Mouse (Mus musculus) heart, embryonic 12.5 days (tissue): Measurements from ENCODE around the gene Defb41. TPM values are rescaled to one million over a fixed set of nuclear protein-coding genes. Genes with fewer than 3 reads are reported as not detected.
"Not testable (repeated sequence)": the region's sequence is repeated elsewhere in the genome, so short reads cannot be mapped to it uniquely, and the experiment has no call there.

Experiments
- ATAC-seq: fragments of 200-750 bp; cut with Nextera tagmentation; 2 replicates; pipeline ENCODE4 v1.8.0; 2017; ENCODE audit warnings: moderate TSS enrichment, moderate library complexity; ENCODE audit not compliant: insufficient number of reproducible peaks, low FRiP score
- H3K27ac ChIP-seq: fragments of 300-500 bp; sonication (generic); 2 replicates; pipeline ENCODE4 v1.5.1; 2016; ENCODE audit warnings: mild to moderate bottlenecking, moderate library complexity; ENCODE audit not compliant: poor library complexity, severe bottlenecking
- H3K27me3 ChIP-seq: fragments of 300-500 bp; sonication (generic); replicated peaks from 2 replicates; pipeline ENCODE4 v1.6.1; 2016; ENCODE audit warnings: mild to moderate bottlenecking, moderate library complexity
- H3K36me3 ChIP-seq: fragments of 300-500 bp; sonication (generic); 2 replicates; pipeline ENCODE4 v1.6.1; 2016; ENCODE audit warnings: mild to moderate bottlenecking, moderate library complexity
- H3K4me1 ChIP-seq: fragments of 300-500 bp; sonication (generic); replicated peaks from 2 replicates; pipeline ENCODE4 v1.6.1; 2016; ENCODE audit warnings: mild to moderate bottlenecking
- H3K4me2 ChIP-seq: fragments of 300-500 bp; sonication (generic); 2 replicates; pipeline ENCODE4 v1.6.1; 2016; ENCODE audit warnings: mild to moderate bottlenecking, moderate library complexity
- H3K4me3 ChIP-seq: fragments of 300-500 bp; sonication (generic); 2 replicates; pipeline ENCODE4 v1.5.1; 2016; ENCODE audit warnings: mild to moderate bottlenecking
- H3K9ac ChIP-seq: fragments of 300-500 bp; sonication (generic); 2 replicates; pipeline ENCODE4 v1.6.1; 2016; ENCODE audit warnings: mild to moderate bottlenecking, moderate library complexity
- H3K9me3 ChIP-seq: fragments of 300-500 bp; sonication (generic); replicated peaks from 2 replicates; pipeline ENCODE4 v1.6.1; 2016; ENCODE audit warnings: mild to moderate bottlenecking, moderate library complexity
- WGBS: fragments of 180-500 bp; shearing (Covaris S2); methylation state at CpG from one replicate; pipeline ENCODE4 v1.1.7; 2016; 5-methylcytosine and 5-hydroxymethylcytosine counted together
- polyA plus RNA-seq: library from polyadenylated mRNA; unstranded; fragments of >200 nt; fragmentation: Nextera tagmentation; extraction: Ambion mirVana; gene quantifications from 2 replicates; pipeline ENCODE4 v1.2.1, GENCODE M21; 2016

The Defb41 gene
- not detected in 2 replicates for polyA plus RNA-seq

DNA sequence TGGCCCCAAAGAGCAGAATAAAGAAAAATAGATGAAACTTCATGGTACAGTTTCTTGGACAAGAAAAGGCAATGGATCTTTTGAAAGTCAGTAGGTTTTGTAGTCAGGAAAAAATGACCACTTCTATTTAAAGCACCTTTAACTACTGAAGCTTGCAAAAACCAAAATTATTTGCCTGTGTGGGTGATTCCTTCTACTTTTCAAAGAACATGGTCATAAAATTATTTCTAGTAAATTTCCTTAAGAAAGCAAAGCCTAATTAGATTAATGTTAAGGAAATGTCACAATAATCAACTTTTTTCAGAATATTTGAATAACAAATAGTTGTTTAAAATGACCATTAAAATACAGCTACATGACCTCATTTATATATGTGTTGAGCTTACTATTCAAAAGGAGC, at the start of gene Defb41:
Gene Defb41 (minus strand): TSS at position 101 of the 400 bp plus-strand sequence.
- H3K4me2 ChIP-seq, result no peak within 1 kb of the TSS
- H3K9me3 ChIP-seq, result no peaks in the 10 kb centered on the region
- no peak within 1 kb of the TSS for H3K27ac ChIP-seq
- no peaks in the 10 kb centered on the region for H3K36me3 ChIP-seq
- no peak within 1 kb of the TSS for H3K9ac ChIP-seq
- no peaks in the 10 kb centered on the region for H3K27me3 ChIP-seq
- H3K4me1 ChIP-seq, result no peaks in the 10 kb centered on the region
- no peak within 1 kb of the TSS for H3K4me3 ChIP-seq
- no peak for ATAC-seq

DNA sequence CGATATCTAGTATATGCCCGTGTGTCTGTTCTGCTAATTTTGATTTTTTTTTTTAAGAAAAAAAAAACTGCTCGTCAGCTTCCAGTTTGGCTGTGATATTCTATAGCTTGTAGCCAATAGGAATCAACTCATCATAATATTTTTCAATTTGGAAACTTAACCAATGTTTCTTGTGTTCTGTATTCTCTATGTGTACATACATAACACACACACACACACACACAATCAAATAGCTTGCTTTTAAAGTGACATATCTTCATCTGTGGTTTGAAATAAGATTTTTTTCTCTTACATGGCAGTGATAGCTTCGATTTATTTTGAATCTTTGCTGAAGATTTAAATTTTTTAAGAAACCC, 43.5 kb upstream of the Defb41 start:
- H3K27me3 ChIP-seq, result no peaks in the 10 kb centered on the region
- H3K9me3 ChIP-seq, result no peaks in the 10 kb centered on the region
- H3K4me2 ChIP-seq, result no peak overlapping the region
- no peak for ATAC-seq
- no peak overlapping the region for H3K9ac ChIP-seq
- H3K36me3 ChIP-seq, result no peaks in the 10 kb centered on the region
- H3K27ac ChIP-seq, result no peak overlapping the region
- no peak overlapping the region for H3K4me3 ChIP-seq
- 75% methylated on average over 4 of the region's 4 CpGs for WGBS
- no peaks in the 10 kb centered on the region for H3K4me1 ChIP-seq

DNA sequence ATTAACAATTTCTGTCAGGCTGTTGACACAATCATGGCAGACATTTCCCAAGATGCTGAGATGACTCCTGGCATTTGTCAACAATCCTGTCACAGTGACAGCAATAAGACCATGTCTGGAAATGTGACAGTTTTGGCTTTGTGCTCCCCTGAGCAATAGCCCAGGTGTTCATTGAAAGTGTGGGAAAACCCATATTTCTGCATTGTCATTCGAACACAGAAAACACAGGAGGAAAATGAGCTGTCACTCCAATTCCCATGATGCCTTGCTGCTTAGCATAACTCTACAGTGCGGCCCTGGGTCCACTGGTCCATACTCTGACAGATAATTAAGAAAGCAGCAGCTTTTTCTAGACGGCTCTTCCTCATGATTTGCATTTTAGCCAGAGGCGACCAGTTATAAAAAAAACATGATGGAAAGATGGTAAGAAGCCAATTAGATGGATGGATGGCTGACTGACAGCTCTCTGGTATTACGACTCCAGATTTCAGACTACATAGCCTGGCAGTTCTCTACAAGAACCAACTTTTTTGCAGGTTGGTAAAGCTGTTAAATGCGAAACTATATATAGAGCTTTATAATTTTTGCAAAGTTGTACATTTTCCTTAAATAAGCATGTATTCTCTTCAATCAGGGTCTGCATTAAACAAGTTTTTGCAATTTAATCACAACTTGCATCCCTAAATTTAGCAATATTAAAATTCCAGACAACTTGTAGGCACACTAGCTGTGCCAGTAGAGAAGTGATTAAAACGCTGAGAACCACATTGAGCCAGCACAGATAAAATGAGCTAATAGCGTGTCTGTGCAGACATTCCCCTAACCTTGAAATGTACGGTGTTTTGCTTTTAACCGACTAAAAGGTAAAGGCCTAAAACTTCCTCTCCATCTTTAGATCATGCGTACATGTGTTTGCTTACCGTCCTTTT, 42.9 kb upstream of the Defb41 start:
- H3K9me3 ChIP-seq, result no peaks in the 10 kb centered on the region
- no peaks in the 10 kb centered on the region for H3K4me1 ChIP-seq
- no peak overlapping the region for H3K4me3 ChIP-seq
- H3K27ac ChIP-seq, result no peak overlapping the region
- no peaks in the 10 kb centered on the region for H3K27me3 ChIP-seq
- H3K36me3 ChIP-seq, result no peaks in the 10 kb centered on the region
- H3K4me2 ChIP-seq, result no peak overlapping the region
- ATAC-seq, result no peak
- H3K9ac ChIP-seq, result no peak overlapping the region
- whole genome bisulfite sequencing, result 79% methylated on average over 12 of the region's 12 CpGs

DNA sequence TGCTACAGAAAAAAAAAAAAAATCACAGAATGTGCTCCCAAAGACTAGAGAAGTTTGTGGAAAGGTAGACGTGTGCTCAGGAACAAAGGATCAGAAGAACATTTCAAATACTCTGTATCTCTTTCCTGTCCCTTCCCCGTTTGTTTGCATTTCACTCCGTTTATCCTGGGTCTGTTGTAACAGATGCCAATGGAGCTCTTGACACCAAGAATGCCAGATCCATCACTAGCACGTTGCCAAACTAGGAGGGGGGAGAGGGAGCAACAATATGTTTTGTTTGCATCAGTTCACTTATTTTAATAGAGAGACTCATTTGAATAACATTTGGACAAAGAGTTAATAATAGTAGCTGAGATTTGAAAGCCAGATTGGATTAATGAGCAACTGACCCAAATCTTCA, 27.6 kb upstream of the Defb41 start:
- no peak overlapping the region for H3K9ac ChIP-seq
- no peaks in the 10 kb centered on the region for H3K4me1 ChIP-seq
- H3K4me2 ChIP-seq, result no peak overlapping the region
- no peaks in the 10 kb centered on the region for H3K36me3 ChIP-seq
- ATAC-seq, result no peak
- no peaks in the 10 kb centered on the region for H3K27me3 ChIP-seq
- WGBS, result 24% methylated on average over 4 of the region's 4 CpGs
- H3K27ac ChIP-seq, result no peak overlapping the region
- H3K4me3 ChIP-seq, result no peak overlapping the region
- H3K9me3 ChIP-seq, result no peaks in the 10 kb centered on the region

DNA sequence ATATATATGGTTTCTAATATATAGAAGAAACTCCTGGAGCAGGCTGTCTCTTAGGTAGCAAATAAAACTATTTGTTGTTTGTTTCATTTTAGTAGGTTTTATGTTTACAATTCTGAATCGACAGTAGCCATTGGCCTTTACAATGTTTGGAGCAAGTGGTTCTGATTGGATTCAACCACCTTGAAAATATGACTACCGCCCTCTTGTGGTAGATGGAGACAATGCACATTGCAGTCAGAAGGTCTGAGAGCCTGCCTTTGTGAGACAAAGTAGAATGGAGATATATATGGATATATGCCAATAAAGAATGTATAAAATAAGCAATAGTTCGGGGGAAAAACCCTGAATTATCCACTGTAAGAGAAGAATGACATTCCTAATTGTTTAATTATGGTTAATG, 23.9 kb upstream of the Defb41 start:
- Histone ChIP-seq H3K27ac (no peak overlapping the region), H3K4me3 (no peak overlapping the region), H3K4me2 (no peak overlapping the region), H3K9me3 (0 out of 2 replicates have a peak, but pooled peaks cover 3% of the 10 kb centered on the region), H3K4me1 (no peaks in the 10 kb centered on the region), H3K27me3 (no peaks in the 10 kb centered on the region), H3K9ac (no peak overlapping the region), H3K36me3 (no peaks in the 10 kb centered on the region)
- ATAC-seq, result no peak
- 36% methylated on average over 3 of the region's 3 CpGs for WGBS

DNA sequence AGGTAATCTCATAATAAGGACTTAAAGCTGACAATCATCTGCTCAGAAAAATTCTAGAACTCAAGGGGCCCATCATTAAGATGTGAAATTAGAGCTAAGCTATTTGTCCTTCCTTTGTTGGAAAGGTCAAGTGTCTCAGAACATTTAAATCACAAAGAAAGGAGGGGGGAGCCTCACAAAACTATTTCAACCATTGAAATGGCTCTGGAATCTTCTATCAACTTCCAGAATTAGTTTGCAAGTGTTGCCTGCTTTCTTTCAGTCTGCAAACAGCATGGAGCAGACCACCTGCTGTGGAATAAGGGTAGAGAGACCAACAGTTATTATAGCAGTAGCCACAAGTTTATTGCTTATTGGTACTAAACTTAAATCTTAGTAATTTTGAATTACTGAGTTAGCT, 22.4 kb upstream of the Defb41 start:
- H3K36me3 ChIP-seq, result no peaks in the 10 kb centered on the region
- 0 out of 2 replicates have a peak, but pooled peaks cover 3% of the 10 kb centered on the region for H3K9me3 ChIP-seq
- no peak overlapping the region for H3K9ac ChIP-seq
- no peak for ATAC-seq
- H3K27ac ChIP-seq, result no peak overlapping the region
- H3K4me1 ChIP-seq, result no peaks in the 10 kb centered on the region
- H3K27me3 ChIP-seq, result no peaks in the 10 kb centered on the region
- no peak overlapping the region for H3K4me3 ChIP-seq
- no peak overlapping the region for H3K4me2 ChIP-seq

DNA sequence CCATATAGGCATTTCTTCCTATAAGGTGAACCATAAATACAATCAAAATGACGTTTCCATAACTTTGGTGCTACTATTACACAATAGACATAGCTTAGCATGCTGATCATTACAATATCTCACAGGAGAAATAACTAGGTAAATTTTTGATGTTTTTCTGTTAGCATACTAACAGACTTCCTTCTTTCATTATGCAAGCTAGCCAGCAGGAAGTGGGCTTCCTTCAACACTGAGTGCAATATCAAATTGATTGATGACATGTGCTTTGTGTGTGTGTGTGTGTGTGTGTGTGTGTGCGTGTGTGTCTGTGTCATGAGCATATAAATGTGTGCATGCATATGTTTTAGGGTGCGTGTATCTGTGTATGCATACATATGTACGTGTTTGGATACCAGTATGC, 6.2 kb upstream of the Defb41 start:
- 74% methylated on average over 4 of the region's 4 CpGs for WGBS
- no peak overlapping the region for H3K4me2 ChIP-seq
- H3K4me1 ChIP-seq, result no peaks in the 10 kb centered on the region
- no peaks in the 10 kb centered on the region for H3K27me3 ChIP-seq
- H3K36me3 ChIP-seq, result no peaks in the 10 kb centered on the region
- H3K9ac ChIP-seq, result no peak overlapping the region
- ATAC-seq, result no peak
- H3K4me3 ChIP-seq, result no peak overlapping the region
- no peak overlapping the region for H3K27ac ChIP-seq
- no peaks in the 10 kb centered on the region for H3K9me3 ChIP-seq

DNA sequence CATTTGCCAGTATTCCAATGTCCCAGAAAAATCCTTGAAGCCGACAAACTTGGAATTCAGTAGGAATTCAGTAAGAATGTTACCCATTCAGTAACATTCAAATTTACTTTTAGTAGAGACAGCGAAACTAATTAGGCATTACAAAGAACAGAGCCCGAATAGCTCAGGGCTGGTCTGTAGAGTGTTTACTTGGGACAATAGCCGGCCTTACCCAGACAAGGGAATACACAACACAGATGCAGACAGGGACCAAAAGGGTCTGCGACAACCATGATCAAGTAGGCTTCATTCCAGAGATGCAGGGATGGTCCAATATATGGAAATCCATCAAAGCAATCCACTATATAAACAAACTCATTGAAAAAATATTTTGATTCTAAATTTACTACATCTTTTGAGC, 3.9 kb upstream of the Defb41 start:
- Histone ChIP-seq H3K9me3 (no peaks in the 10 kb centered on the region), H3K9ac (no peak overlapping the region), H3K4me3 (no peak overlapping the region), H3K4me1 (no peaks in the 10 kb centered on the region), H3K27me3 (no peaks in the 10 kb centered on the region), H3K36me3 (no peaks in the 10 kb centered on the region), H3K27ac (no peak overlapping the region), H3K4me2 (no peak overlapping the region)
- ATAC-seq, result no peak
- 76% methylated on average over 5 of the region's 5 CpGs for WGBS

DNA sequence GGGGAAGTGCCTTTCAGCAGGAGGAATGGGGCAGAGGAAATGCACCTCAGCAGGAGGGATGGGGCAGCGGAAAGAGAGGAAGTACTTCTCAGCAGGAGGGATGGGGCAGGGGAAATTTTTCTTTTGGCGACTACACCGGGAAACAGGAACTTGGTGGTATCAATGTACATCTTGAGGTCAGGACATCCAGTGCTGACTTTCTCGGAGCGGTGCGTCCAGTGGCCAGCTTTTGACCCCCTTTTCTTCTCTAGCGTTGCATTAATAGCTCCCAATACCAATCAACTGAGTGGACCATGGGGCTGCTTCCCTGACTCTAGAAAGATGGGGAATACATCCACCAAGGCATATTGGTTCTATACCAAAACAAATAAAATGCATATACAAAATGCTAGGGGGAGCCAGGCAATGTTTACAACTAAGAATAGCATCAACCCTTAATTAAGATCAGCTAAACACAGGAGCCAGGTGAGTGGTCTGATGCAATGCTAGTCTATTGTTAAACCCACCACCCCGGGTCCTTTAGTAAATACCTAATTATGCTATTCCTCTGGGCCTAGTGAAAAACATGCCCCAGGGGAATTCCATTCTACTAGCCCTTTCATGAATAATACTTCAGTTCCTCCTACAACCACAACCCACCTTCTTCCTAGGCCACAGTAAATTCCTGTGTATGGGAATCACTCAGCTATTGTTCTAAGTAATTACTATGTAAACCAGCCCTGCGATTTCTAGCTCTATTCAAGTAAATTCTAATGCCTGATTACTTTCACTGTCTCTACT, 18.9 kb downstream of the Defb41 start:
- H3K4me3 ChIP-seq, H3K9ac ChIP-seq, H3K27ac ChIP-seq, H3K9me3 ChIP-seq, ATAC-seq, H3K4me2 ChIP-seq, H3K4me1 ChIP-seq, H3K36me3 ChIP-seq, H3K27me3 ChIP-seq: not testable (repeated sequence)
- 81% methylated on average over 9 of the region's 9 CpGs for WGBS

DNA sequence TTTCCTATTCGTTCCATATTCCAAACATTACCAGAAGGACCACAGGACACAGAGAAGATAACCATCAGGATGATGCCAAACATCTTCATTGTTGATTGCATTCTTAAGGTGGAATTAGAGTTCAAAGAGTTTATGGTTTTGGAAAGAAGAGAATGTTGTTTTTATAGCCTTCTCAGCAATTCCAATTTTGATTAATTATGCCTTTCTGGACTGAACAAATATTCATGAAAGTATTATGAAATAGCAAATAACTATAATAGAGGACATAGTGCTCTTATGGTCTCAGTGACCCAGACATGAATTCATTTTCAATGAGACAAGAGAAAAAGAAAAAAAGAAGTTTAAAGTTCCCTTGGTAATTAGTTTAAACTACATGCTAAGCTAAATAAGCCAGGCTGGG, 27.6 kb downstream of the Defb41 start, which contains the start of gene Defb18:
Gene Defb18 (minus strand): TSS at position 101 of the 400 bp plus-strand sequence.
- no peaks in the 10 kb centered on the region for H3K9me3 ChIP-seq
- no peaks in the 10 kb centered on the region for H3K36me3 ChIP-seq
- H3K4me3 ChIP-seq, result no peak within 1 kb of the TSS
- H3K27me3 ChIP-seq, result no peaks in the 10 kb centered on the region
- H3K9ac ChIP-seq, result no peak within 1 kb of the TSS
- H3K4me2 ChIP-seq, result no peak within 1 kb of the TSS
- H3K4me1 ChIP-seq, result no peaks in the 10 kb centered on the region
- no peak for ATAC-seq
- H3K27ac ChIP-seq, result no peak within 1 kb of the TSS
- WGBS, result 57% methylated on average over 1 of the region's 1 CpGs

DNA sequence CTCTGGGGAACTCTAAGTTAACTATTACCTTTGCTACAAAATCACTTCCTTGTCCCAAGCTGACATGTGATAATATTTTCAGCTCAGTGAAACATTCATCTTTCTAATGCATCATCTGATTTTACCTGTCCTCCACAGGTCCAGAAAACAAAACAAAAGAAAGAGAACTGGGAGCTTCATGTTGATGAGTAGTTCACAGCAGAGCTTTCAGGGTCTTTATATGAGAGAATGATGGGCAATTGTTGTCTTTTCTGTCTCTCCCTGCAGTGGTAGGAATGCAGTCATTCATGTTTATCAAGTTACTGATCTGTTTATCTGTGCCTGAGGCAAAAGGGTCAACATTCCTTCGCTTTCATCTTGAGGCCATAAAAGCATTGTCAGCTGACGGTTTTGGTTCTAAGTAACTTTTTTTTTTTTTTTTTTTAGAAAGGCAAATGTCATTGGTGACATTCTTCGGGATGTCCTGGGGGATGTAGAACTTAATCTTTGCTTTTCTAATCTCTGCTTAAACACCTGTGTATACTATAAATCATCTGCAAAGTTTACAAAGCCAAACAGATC, 41.5 kb downstream of the Defb41 start:
- H3K4me1 ChIP-seq, result no peaks in the 10 kb centered on the region
- no peaks in the 10 kb centered on the region for H3K36me3 ChIP-seq
- no peak overlapping the region for H3K4me2 ChIP-seq
- no peak for ATAC-seq
- H3K27ac ChIP-seq, result no peak overlapping the region
- no peak overlapping the region for H3K9ac ChIP-seq
- 10% methylated on average over 3 of the region's 3 CpGs for WGBS
- H3K9me3 ChIP-seq, result no peaks in the 10 kb centered on the region
- no peak overlapping the region for H3K4me3 ChIP-seq
- H3K27me3 ChIP-seq, result no peaks in the 10 kb centered on the region
